Comparison of ENCODE assay signal across 26 mouse cellular contexts in genomic region chr9:76733812-76734211, GRCm38 (mm10).
DNase-seq lines count a peak whose midpoint lies in the region; ATAC-seq and TF ChIP-seq lines count a peak whose summit lies in the region.
"Had no signal": no experiment of that assay in that cellular context is flagged by ENCODE, and none has a peak within 500 bp of the region (broad histone marks: within the 10 kb centered on the region; RNA-seq: fewer than 3 reads in every experiment).

No protein-coding gene starts in this region.

- no peak for TF ChIP-seq CTCF in lung, embryonic 14.5 days (IDR thresholded peaks at IDR 0.05; ENCODE audit: low read depth)
- TF ChIP-seq CTCF in Patski (IDR thresholded peaks at IDR 0.05) = no peak

- DNase-seq in adrenal gland, adult 2 months = peak; percentile 42
- DNase-seq in adrenal gland, postnatal 25 days = no peak
- DNase-seq in lung, embryonic 14.5 days = peak; percentile 37
- DNase-seq in lung, postnatal 14 days = no peak
- no peak for DNase-seq in lung, postnatal 4 days
- DNase-seq in Patski (ENCODE audit: low read depth, low spot score) = no peak
- DNase-seq: adrenal gland, postnatal 10 days; B cell, adult 2 months; cerebellum, adult 11 months; cerebellum, adult 18-20 months; cerebellum, adult 8-10 months; cerebellum, adult 9-11 months; cerebellum, postnatal 14 days; cerebellum, postnatal 36 days; embryo, embryonic 11 days had no signal

- no peak overlapping the region for H3K9ac ChIP-seq in lung, embryonic 14.5 days
- no peak overlapping the region for H3K9ac ChIP-seq in lung, embryonic 16.5 days (ENCODE audit: low read length)
- H3K9ac ChIP-seq: embryonic facial prominence, embryonic 13.5 days; embryonic facial prominence, embryonic 15.5 days; forebrain, embryonic 12.5 days had no signal

- 0 out of 2 replicates have a peak overlapping the region, but pooled peaks have one; percentile 65 for H3K27ac ChIP-seq in lung, embryonic 14.5 days (ENCODE audit: low read depth)
- peak overlapping the region; percentile 21; the same call in 1 of the 2 replicates for H3K27ac ChIP-seq in lung, embryonic 16.5 days (ENCODE audit: low read length)
- H3K27ac ChIP-seq: embryonic facial prominence, embryonic 13.5 days; embryonic facial prominence, embryonic 15.5 days; forebrain, embryonic 10.5 days; forebrain, embryonic 12.5 days had no signal

- no peak overlapping the region for H3K4me3 ChIP-seq in lung, embryonic 14.5 days (ENCODE audit: low read depth, low read length)
- no peak overlapping the region for H3K4me3 ChIP-seq in lung, embryonic 16.5 days (ENCODE audit: low read length)
- H3K4me3 ChIP-seq: embryonic facial prominence, embryonic 13.5 days; embryonic facial prominence, embryonic 15.5 days; erythroblast, embryonic 14.5 days; forebrain, embryonic 10.5 days; forebrain, embryonic 12.5 days had no signal

- ATAC-seq in lung, embryonic 14.5 days (ENCODE audit: insufficient read depth) = peak; percentile 60; the same call in 1 of the 2 replicates
- peak; percentile 71 for ATAC-seq in lung, embryonic 16.5 days (ENCODE audit: low read depth)
- ATAC-seq in Patski = peak; percentile 51
- ATAC-seq: CD4-positive, CD25-positive, alpha-beta regulatory T cell, adult 4 months; forebrain, embryonic 14.5 days; forebrain, embryonic 16.5 days had no signal

- in situ Hi-C loops in Patski (cut with MboI; ENCODE audit: low pct_unique_long_range_greater_than_20kb) = no loop called here

- H3K9me3 ChIP-seq in lung, embryonic 14.5 days (ENCODE audit: low read depth, low read length) = no peaks in the 10 kb centered on the region
- H3K9me3 ChIP-seq in lung, embryonic 16.5 days (ENCODE audit: control insufficient read depth, low read length) = no peaks in the 10 kb centered on the region
- H3K9me3 ChIP-seq: embryonic facial prominence, embryonic 13.5 days; embryonic facial prominence, embryonic 15.5 days; forebrain, embryonic 10.5 days; forebrain, embryonic 12.5 days; G1E had no signal

- POLR2A ChIA-PET in Patski (lab: Charles Lee) = no interaction called here

- H3K36me3 ChIP-seq in lung, embryonic 14.5 days (ENCODE audit: insufficient read depth) = no peaks in the 10 kb centered on the region
- H3K36me3 ChIP-seq in lung, embryonic 16.5 days (ENCODE audit: control insufficient read depth, insufficient read depth, low read length) = no peaks in the 10 kb centered on the region
- H3K36me3 ChIP-seq: embryonic facial prominence, embryonic 13.5 days; embryonic facial prominence, embryonic 15.5 days; forebrain, embryonic 10.5 days; forebrain, embryonic 12.5 days; G1E had no signal

- no peaks in the 10 kb centered on the region for H3K4me1 ChIP-seq in lung, embryonic 14.5 days (ENCODE audit: insufficient read depth)
- H3K4me1 ChIP-seq in lung, embryonic 16.5 days (replicated peaks; ENCODE audit: control insufficient read depth, insufficient read depth, low read length) = no peaks in the 10 kb centered on the region
- H3K4me1 ChIP-seq: embryonic facial prominence, embryonic 13.5 days; embryonic facial prominence, embryonic 15.5 days; forebrain, embryonic 10.5 days; forebrain, embryonic 12.5 days had no signal

- CTCF ChIA-PET in Patski (lab: Charles Lee) = no interaction called here

- no peak overlapping the region for H3K4me2 ChIP-seq in lung, embryonic 14.5 days
- no peak overlapping the region for H3K4me2 ChIP-seq in lung, embryonic 16.5 days (ENCODE audit: low read depth, low read length)
- H3K4me2 ChIP-seq: embryonic facial prominence, embryonic 13.5 days; embryonic facial prominence, embryonic 15.5 days; forebrain, embryonic 12.5 days had no signal

- H3K27me3 ChIP-seq in lung, embryonic 14.5 days (ENCODE audit: insufficient read depth, low read length) = no peaks in the 10 kb centered on the region
- no peaks in the 10 kb centered on the region for H3K27me3 ChIP-seq in lung, embryonic 16.5 days (ENCODE audit: control insufficient read depth, insufficient read depth, low read depth, low read length)
- H3K27me3 ChIP-seq in Patski = no peaks in the 10 kb centered on the region
- H3K27me3 ChIP-seq: CH12.LX; embryonic facial prominence, embryonic 13.5 days; embryonic facial prominence, embryonic 15.5 days; forebrain, embryonic 12.5 days had no signal

Comparison
In these comparisons a context has a peak if more than half of its experiments do, and no peak if none do; other contexts are left out.
1. DNase-seq: peak in adrenal gland, adult 2 months (single experiment) and lung, embryonic 14.5 days (single experiment); none in adrenal gland, postnatal 25 days (single experiment), lung, postnatal 14 days (single experiment), lung, postnatal 4 days (0 of 2) and Patski (single experiment).
2. Peak in every context shown above with its lines, with median percentiles within 50 percentile points of each other: ATAC-seq.